Mouse (Mus musculus): Measurements from ENCODE around the gene Rnf227. TPM values are rescaled to one million over a fixed set of nuclear protein-coding genes. Genes with fewer than 3 reads are reported as not detected.
A peak's percentile ranks its signal among the peaks of the same experiment; 100 is the strongest.

Gene Rnf227
- polyA plus RNA-seq, 1 experiment, result 2.5 TPM

GRCm38 (mm10) chr11:69322693-69323471 lies 17.4 kb upstream of the Rnf227 start:
- Histone ChIP-seq H3K4me3 (peak overlapping the region; percentile 56), H3K79me2 (ENCODE audit: control insufficient read depth, insufficient read depth) (peaks cover 11% of the 10 kb centered on the region), H3K4me2 (ENCODE audit: low read depth) (peak overlapping the region; percentile 75), H3ac (ENCODE audit: control insufficient read depth, insufficient read length) (no peak overlapping the region), H3K36me3 (ENCODE audit: control insufficient read depth, insufficient read depth) (peaks cover 6% of the 10 kb centered on the region), H3K27me3 (ENCODE audit: control insufficient read depth, insufficient read depth, insufficient read length) (no peaks in the 10 kb centered on the region)
- TF ChIP-seq MAX (IDR thresholded peaks at IDR 0.05; ENCODE audit: low read depth) (no peak), SRF (IDR thresholded peaks at IDR 0.05; ENCODE audit: control insufficient read depth, insufficient read length, low read depth) (no peak), E2F4 (IDR thresholded peaks at IDR 0.05; ENCODE audit: insufficient read depth) (no peak), TCF12 (IDR thresholded peaks at IDR 0.05; ENCODE audit: insufficient read depth, poor library complexity, severe bottlenecking) (no peak), MYOD1 (IDR thresholded peaks at IDR 0.05; ENCODE audit: control insufficient read depth in 1 of 3, insufficient read length in 2 of 3, low read depth in 2 of 3) (no peak), CEBPB (IDR thresholded peaks at IDR 0.05; ENCODE audit: insufficient read depth, poor library complexity, severe bottlenecking) (no peak), USF1 (IDR thresholded peaks at IDR 0.05; ENCODE audit: low read depth) (no peak), POLR2A (IDR thresholded peaks at IDR 0.05; ENCODE audit: insufficient read length, low read depth) (no peak), POLR2AphosphoS2 (IDR thresholded peaks at IDR 0.05; ENCODE audit: insufficient read length, low read depth) (no peak), MYOG (IDR thresholded peaks at IDR 0.05; ENCODE audit: control insufficient read depth in 1 of 3, insufficient read depth in 1 of 3, insufficient read length in 2 of 3, low read depth in 2 of 3) (no peak), TCF3 (IDR thresholded peaks at IDR 0.05; ENCODE audit: insufficient read length, low read depth) (no peak), REST (IDR thresholded peaks at IDR 0.05; ENCODE audit: insufficient read depth, insufficient read length) (no peak)

- peaks cover 11% of the 10 kb centered on the region for H3K79me2 ChIP-seq (ENCODE audit: control insufficient read depth, insufficient read depth)
- H3K4me3 ChIP-seq, result peak within 1 kb of the TSS; percentile 56
Measured at GRCm38 (mm10) chr11:69323667-69324111, 16.6 kb upstream of the Rnf227 start, which contains the start of the genes Cntrob and Trappc1. TSS of gene Cntrob (minus strand) at chr11:69323775. TSS of gene Trappc1 (plus strand) at chr11:69323980.

GRCm38 (mm10) chr11:69324749-69325148 lies 15.5 kb upstream of the Rnf227 start:
- Histone ChIP-seq H3K27me3 (ENCODE audit: control insufficient read depth, insufficient read depth, insufficient read length) (no peaks in the 10 kb centered on the region), H3ac (ENCODE audit: control insufficient read depth, insufficient read length) (peak overlapping the region; percentile 10), H3K4me2 (ENCODE audit: low read depth) (peak overlapping the region; percentile 85), H3K4me3 (peak overlapping the region; percentile 56), H3K36me3 (ENCODE audit: control insufficient read depth, insufficient read depth) (no peaks in the 10 kb centered on the region), H3K79me2 (ENCODE audit: control insufficient read depth, insufficient read depth) (peaks cover 11% of the 10 kb centered on the region)
- no peak for TF ChIP-seq SRF (IDR thresholded peaks at IDR 0.05; ENCODE audit: control insufficient read depth, insufficient read length, low read depth)
- TF ChIP-seq POLR2AphosphoS2 (IDR thresholded peaks at IDR 0.05; ENCODE audit: insufficient read length, low read depth), result no peak
- no peak for TF ChIP-seq CEBPB (IDR thresholded peaks at IDR 0.05; ENCODE audit: insufficient read depth, poor library complexity, severe bottlenecking)
- TF ChIP-seq TCF12 (IDR thresholded peaks at IDR 0.05; ENCODE audit: insufficient read depth, poor library complexity, severe bottlenecking), result no peak
- TF ChIP-seq TCF3 (IDR thresholded peaks at IDR 0.05; ENCODE audit: insufficient read length, low read depth), result no peak
- no peak for TF ChIP-seq MAX (IDR thresholded peaks at IDR 0.05; ENCODE audit: low read depth)

More at GRCm38 (mm10) chr11:69323667-69324111, 16.6 kb upstream of the Rnf227 start, which contains the start of the genes Cntrob and Trappc1:
- Histone ChIP-seq H3ac (ENCODE audit: control insufficient read depth, insufficient read length) (peak within 1 kb of the TSS; percentile 10), H3K36me3 (ENCODE audit: control insufficient read depth, insufficient read depth) (no peaks in the 10 kb centered on the region), H3K4me2 (ENCODE audit: low read depth) (peak within 1 kb of the TSS; percentile 85), H3K27me3 (ENCODE audit: control insufficient read depth, insufficient read depth, insufficient read length) (no peaks in the 10 kb centered on the region)
- TF ChIP-seq CEBPB (IDR thresholded peaks at IDR 0.05; ENCODE audit: insufficient read depth, poor library complexity, severe bottlenecking), result peak; percentile 62
- TF ChIP-seq E2F4 (IDR thresholded peaks at IDR 0.05; ENCODE audit: insufficient read depth), result peak; percentile 74
- no peak for TF ChIP-seq TCF3 (IDR thresholded peaks at IDR 0.05; ENCODE audit: insufficient read length, low read depth)
- peak; percentile 97 for TF ChIP-seq POLR2AphosphoS2 (IDR thresholded peaks at IDR 0.05; ENCODE audit: insufficient read length, low read depth)
- TF ChIP-seq POLR2A (IDR thresholded peaks at IDR 0.05; ENCODE audit: insufficient read length, low read depth), result peak; percentile 94
- TF ChIP-seq REST (IDR thresholded peaks at IDR 0.05; ENCODE audit: insufficient read depth, insufficient read length), result no peak
- peak in 1 of 3 experiments; percentile 0 for TF ChIP-seq MYOD1 (IDR thresholded peaks at IDR 0.05; ENCODE audit: control insufficient read depth in 1 of 3, insufficient read length in 2 of 3, low read depth in 2 of 3)
- TF ChIP-seq SRF (IDR thresholded peaks at IDR 0.05; ENCODE audit: control insufficient read depth, insufficient read length, low read depth), result peak; percentile 41
- TF ChIP-seq MYOG (IDR thresholded peaks at IDR 0.05; ENCODE audit: control insufficient read depth in 1 of 3, insufficient read depth in 1 of 3, insufficient read length in 2 of 3, low read depth in 2 of 3), result no peak
- no peak for TF ChIP-seq USF1 (IDR thresholded peaks at IDR 0.05; ENCODE audit: low read depth)
- no peak for TF ChIP-seq TCF12 (IDR thresholded peaks at IDR 0.05; ENCODE audit: insufficient read depth, poor library complexity, severe bottlenecking)

GRCm38 (mm10) chr11:69325628-69326407 lies 14.4 kb upstream of the Rnf227 start, which contains the start of gene Kcnab3:
TSS of gene Kcnab3 (plus strand) at chr11:69326258.
- Histone ChIP-seq H3K4me3 (peak within 1 kb of the TSS; percentile 56), H3K27me3 (ENCODE audit: control insufficient read depth, insufficient read depth, insufficient read length) (no peaks in the 10 kb centered on the region), H3K79me2 (ENCODE audit: control insufficient read depth, insufficient read depth) (peaks cover 11% of the 10 kb centered on the region), H3ac (ENCODE audit: control insufficient read depth, insufficient read length) (no peak within 1 kb of the TSS), H3K4me2 (ENCODE audit: low read depth) (peak within 1 kb of the TSS; percentile 85), H3K36me3 (ENCODE audit: control insufficient read depth, insufficient read depth) (no peaks in the 10 kb centered on the region)
- peak; percentile 99 for TF ChIP-seq POLR2AphosphoS2 (IDR thresholded peaks at IDR 0.05; ENCODE audit: insufficient read length, low read depth)
- TF ChIP-seq POLR2A (IDR thresholded peaks at IDR 0.05; ENCODE audit: insufficient read length, low read depth), result peak; percentile 80
- TF ChIP-seq MYOD1 (IDR thresholded peaks at IDR 0.05; ENCODE audit: control insufficient read depth in 1 of 3, insufficient read length in 2 of 3, low read depth in 2 of 3), result no peak
- TF ChIP-seq SRF (IDR thresholded peaks at IDR 0.05; ENCODE audit: control insufficient read depth, insufficient read length, low read depth), result peak; percentile 15

Data from myocyte (in vitro differentiated cells).